Mouse (Mus musculus) v-Abl transformed pro-B cells (cell line): Measurements from ENCODE around the gene Arl3.

Experiments used
- in situ Hi-C, 2 experiments: fragments of 400-800 bp; cut with MboI; formaldehyde crosslinking; loops; one replicate each; pipeline ENCODE4 v1.15.1; 2025; ENCODE audit not compliant: unreplicated experiment in 2 of 2

Arl3 gene

GRCm38 (mm10) chr19:46572951-46573937 is at the start of gene Arl3, which contains the start of gene Sfxn2:
Gene Arl3, minus strand, starts transcription at chr19:46573198.
Gene Sfxn2, plus strand, starts transcription at chr19:46573365.
- in situ Hi-C loops = no loop called here

DNA sequence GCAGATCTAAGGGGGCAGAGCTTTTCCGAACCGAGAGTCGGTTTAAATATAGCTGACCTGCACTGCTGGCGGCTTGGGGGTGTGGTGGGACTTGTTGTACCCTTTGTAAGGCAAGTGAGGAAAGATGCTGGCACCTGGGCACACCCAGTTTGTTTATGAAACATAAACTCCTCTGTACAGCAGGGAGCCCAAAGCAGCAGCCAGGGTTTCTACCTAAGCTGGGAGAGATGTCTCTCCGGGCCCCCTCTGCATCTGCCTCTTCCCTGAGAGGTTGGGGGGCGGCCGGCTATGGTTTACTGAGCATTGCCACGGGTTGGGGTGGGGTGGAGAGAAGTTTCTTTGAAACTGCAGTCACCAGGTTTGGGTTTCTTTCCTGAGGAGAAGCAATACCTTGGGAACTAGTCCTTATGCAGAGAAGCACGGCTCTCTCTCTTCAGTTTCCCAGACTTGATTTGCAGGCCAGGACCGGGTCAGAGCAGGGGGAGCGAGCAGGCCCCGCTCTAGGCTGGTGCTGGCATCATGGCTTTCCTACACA is 49.7 kb upstream of the Arl3 start:
- in situ Hi-C loops = no loop called here

DNA sequence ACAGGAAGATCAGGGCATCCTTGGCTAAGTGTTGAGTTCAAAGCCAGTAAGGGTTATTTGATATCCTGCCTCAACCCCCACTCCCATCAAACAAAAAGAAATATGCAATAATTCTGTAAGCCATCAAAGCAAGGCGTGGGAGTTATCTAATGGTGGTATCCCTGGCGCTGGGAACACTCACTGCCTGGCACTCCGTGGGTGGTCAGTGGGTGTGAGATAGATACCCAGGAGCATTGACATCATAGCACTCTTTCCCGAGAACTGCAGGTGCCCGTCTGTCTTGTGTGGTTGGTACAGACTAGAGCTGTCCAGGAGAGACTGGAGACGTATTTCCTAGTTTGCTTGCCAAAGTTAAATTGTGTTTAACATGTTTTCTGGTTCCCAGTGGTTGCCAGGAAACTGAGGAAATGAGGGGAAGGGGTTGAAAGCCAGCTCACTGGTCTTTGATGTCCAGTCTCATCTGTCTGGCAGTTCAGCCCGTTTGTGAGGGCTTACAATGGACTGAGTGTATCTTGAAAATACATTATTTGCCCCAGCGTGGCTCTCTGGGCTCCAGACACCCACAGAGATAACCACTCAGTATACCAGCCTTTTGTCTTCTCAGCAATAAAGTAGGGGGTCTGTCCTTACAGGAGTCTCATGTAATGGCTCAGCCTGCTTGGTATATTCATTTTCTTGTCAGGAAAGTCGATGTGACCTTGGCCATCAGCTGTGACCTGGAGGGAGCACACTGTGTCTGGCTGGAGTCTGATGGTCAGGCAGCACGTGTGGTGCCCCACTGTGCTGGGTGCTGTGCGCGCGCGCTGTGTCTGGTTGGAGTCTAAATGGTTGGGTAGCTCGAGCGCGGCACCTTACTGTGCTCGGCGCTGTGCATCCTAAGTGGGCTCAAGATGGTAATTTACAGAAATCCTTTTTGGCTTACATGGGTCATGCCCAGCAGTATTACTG is 48.5 kb upstream of the Arl3 start:
- in situ Hi-C loops = no loop called here

DNA sequence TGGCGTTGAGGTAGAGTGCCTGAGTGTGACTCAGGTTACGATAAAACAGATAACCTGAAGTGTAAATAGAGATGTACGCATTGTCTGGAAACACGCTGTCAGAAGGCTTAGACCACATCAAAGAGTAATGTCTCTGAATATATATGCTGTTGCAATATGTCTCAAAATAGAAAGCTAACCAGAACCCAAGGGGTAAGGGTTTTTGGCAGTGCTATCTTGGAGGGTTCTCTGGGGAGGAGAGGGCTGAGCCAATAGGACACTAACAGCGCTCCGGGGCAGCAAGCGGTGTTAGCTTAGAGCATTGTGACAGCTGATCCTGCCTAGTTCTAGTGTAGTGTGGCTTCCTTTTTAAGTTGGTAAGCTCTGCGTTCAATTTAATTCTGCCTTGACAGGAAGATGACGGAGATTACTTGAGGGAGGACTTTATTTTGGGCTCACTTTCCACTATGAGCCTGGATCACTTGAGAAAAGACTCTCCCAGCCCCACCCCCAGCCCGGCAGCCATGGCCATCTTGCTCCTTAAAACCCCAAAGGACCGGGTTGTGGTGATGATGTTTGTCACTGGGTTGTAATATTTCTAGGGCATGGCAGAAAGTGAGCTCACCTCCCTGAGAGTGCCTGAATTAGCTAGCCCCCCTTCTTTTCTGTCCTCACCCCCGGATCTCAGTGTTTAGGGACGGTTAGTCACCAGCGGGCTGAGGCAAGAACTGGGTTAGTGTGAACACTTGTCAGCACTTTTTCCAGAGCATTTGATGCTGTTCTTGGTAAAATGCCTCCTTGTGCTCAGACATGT is 47.2 kb upstream of the Arl3 start:
- in situ Hi-C loops = no loop called here

GRCm38 (mm10) chr19:46619518-46619917 is 46.5 kb upstream of the Arl3 start:
- in situ Hi-C loops = no loop called here

GRCm38 (mm10) chr19:46619001-46619400 is 46.0 kb upstream of the Arl3 start:
- in situ Hi-C loops = no loop called here

DNA sequence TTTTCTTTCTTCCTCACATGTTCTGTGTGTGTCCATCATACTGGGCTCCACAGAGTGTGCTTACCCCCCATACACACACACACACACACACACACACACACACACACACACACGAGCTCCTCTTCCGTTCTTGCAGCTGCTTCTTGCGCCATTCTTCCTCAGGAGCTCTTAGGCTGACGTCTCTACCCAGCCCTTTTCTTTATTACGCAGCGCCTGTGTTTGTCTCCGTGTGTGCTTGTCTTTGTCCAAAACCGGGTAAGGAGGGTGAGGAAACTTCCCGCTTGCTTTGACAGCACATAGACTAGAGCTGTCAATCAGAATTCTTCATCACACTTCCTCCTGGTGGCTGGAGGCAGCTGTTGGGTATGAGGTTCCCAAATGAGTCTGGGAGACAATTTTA is 45.3 kb upstream of the Arl3 start:
- in situ Hi-C loops = no loop called here

GRCm38 (mm10) chr19:46617361-46617760 is 44.4 kb upstream of the Arl3 start:
- in situ Hi-C loops = no loop called here

GRCm38 (mm10) chr19:46616378-46616777 is 43.4 kb upstream of the Arl3 start:
- in situ Hi-C loops = no loop called here

- in situ Hi-C loops = no loop called here
These were observed 35.2 kb upstream of the Arl3 start for GRCm38 (mm10) chr19:46608158-46608557.

DNA sequence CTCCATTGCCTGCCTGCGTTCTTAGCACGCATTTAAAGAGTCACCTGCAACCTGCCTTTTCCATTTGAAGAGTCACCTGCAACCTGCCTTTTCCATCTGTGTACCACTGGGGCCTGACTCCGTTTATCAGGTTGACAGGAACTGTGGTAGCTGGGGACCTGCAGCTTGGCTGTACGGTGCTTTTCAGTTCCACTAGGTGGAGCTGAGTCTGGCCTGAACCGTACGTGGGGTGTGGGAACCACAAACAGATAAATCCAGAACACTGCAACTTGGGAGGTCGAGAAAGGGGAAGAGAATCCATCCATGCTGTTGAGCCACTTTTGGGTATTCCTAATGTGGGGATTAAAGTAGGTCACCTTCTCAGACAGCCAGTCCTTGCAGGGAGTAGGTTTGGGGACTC is 34.4 kb upstream of the Arl3 start:
- in situ Hi-C loops = no loop called here

GRCm38 (mm10) chr19:46606718-46607117 is 33.7 kb upstream of the Arl3 start:
- in situ Hi-C loops = no loop called here

DNA sequence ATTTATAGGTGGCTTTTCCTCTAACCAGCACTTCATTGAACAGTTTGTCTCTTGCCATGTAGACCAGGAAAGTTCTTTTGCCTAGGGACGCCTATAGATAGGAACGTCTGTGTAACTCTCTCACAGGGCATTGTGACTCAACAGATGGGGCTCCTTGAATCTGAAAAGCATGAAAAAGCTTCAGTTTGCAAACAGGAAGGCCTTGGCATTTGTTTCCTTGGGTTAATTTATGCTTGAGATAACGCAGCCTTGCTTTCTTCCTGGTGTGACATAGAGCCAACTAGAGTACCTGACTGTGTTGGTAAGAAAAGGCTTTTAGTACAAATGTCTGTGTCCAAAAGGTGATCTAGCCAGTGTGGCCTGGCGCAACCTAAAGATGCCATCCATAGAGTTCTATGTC is 29.4 kb upstream of the Arl3 start:
- in situ Hi-C loops = no loop called here

DNA sequence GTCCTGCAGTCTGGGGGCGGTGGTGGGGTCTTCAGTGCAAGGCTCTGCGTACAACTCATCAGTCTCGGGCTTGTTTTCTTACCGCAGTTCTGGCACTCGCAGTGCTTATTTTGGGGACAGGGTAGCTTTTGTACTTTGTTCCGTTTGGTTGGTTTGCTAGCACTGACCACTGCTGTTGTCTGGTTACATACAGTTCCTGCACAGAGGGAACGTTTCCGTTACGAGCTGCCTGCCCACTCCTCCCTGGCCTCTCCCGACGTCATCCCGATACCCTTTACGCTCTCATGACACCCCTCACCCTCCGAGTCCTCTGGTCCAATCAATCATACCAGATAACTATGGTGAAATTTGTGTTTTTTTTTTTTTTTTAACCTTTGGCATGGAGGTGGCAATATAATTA is 28.5 kb upstream of the Arl3 start:
- in situ Hi-C loops = no loop called here

- in situ Hi-C loops = no loop called here
These were observed 27.4 kb upstream of the Arl3 start for GRCm38 (mm10) chr19:46600371-46600770.

DNA sequence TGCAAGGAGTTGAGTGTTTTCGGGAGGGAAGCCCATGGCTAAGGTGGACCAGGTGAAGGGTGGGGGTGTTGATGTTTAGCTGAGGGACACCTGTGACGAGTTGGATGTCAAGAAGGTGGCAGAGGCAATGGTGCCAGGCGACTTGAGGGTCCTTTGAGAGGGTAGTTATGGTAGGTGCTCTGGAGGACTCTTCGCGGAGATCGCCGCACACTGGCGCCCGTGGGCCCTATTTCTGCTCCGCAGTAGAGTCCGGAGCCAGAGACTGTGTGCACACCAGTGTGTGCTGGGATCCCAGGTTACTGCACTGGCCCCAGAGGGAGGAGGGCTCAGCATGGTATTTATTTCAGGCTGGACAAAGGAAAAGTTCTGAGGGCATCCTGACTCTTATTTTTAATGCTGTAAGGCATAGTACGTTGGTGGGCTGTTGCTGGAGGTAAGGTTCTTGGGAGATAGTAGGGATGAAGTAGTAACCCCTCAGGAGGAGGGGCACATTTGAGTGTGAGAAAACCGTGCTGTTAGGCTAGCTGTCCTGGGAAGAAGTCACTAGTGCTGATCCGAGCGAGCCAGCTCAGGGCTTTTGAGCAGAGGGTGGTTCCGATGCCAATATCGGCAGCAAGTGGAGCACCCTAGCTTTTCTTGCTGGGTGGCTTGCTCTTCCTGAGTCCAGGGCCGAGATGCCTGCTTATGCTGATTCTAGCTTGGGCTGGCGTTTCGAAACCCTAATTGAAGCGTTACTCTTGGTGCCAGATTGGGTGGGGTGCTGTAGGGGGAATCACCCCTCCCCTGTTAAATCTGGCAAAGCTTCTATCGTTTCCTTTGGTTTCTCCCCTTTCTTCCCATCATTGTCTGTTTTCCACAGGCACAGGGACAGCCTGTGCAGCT is 26.6 kb upstream of the Arl3 start:
- in situ Hi-C loops = no loop called here

DNA sequence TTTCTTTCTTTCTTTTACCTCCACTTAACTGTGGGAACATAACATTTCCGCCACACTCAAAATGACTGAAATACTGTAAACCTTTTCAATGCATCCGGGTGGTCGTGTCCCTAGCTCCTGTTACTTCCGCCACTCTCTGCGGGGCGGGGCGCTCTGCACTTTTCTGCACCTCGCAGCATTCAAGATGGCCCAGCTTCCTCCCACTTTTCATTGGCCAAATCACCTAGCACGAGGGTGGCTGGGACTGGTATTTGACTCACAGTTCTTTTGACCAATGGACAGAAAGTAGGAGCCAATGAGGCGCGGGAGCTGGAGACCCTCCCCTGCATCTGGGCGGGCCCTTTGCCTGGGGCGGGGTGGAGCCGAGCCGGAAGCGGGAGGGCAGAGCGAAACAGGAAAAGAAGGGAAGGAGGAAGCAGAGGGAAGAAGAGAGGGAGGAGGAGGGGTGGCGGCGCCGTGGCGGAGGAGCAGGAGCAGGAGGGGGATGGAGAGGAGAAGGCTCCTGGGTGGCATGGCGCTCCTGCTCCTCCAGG is 25.8 kb upstream of the Arl3 start, which contains the start of gene Wbp1l:
Wbp1l (plus strand) TSS at position 365 of the 533 bp plus-strand sequence.
- in situ Hi-C loops = no loop called here

DNA sequence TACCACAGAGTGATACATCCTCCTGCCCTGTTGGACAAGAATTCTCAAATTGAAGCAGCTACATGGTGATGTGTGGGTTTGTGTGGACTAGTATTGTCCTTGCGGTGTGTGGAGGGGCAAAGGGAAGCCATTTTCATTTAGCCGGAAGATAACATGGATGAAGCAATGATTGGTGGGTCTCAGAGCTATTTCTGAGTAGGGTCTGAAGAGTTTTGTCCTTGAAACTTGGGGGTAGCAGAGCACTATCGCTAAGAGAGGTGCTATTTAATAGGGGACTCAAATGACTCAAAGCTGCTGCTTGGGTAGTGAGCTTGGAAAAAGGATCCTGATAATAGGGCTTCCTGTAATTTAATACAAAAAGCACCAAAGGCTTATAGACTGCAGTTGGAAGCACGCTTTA is 25.2 kb upstream of the Arl3 start:
- in situ Hi-C loops = no loop called here
